Mouse (Mus musculus) cerebellum, postnatal 10 days (tissue): ENCODE measurements at regions not wholly inside any gene's neighbourhood (a gene's known extent, or its start where the extent isn't known, plus 50 kb on each side); places are given as distances from the start of the nearest gene placed in this dataset.

Source experiments
- DNase-seq, 2 experiments: peaks; one replicate each; pipeline ENCODE4 v3.0.0; 2021; ENCODE audit warnings: mixed read lengths in 2 of 2

- no peak for DNase-seq
Measured at GRCm38 (mm10) chr1:83720166-83720565, 312.2 kb upstream of the Sphkap start.

GRCm38 (mm10) chr1:83717056-83717455 lies 309.1 kb upstream of the Sphkap start:
- DNase-seq: peak; percentile 83 to 89

GRCm38 (mm10) chr1:83701696-83702404 lies 293.9 kb upstream of the Sphkap start:
- DNase-seq: no peak

- DNase-seq: peak; percentile 41 to 53
Measured at GRCm38 (mm10) chr1:83697422-83697821, 289.4 kb upstream of the Sphkap start.

GRCm38 (mm10) chr1:83685221-83685620 lies 277.2 kb upstream of the Sphkap start:
- no peak for DNase-seq

DNA sequence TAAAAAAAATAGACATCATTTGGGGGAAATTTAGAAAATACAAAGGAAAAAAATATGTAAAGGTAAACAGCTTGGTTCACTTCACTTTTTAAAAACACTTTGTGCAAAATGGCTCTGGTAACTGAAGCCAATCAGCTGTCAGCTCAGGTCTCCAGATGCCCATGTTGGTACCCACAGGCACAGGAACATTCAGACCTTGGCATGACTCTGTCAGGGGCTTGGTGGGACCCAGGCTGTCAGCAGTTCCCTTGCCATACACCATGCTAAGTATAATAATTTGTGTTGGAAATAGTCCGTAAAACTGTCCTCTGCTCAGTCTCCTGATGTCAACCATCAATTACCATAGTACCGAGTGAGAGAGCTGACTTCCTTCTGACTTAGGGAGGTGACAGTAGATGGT lies 257.3 kb upstream of the Sphkap start:
- DNase-seq: peak; percentile 51 to 62

DNA sequence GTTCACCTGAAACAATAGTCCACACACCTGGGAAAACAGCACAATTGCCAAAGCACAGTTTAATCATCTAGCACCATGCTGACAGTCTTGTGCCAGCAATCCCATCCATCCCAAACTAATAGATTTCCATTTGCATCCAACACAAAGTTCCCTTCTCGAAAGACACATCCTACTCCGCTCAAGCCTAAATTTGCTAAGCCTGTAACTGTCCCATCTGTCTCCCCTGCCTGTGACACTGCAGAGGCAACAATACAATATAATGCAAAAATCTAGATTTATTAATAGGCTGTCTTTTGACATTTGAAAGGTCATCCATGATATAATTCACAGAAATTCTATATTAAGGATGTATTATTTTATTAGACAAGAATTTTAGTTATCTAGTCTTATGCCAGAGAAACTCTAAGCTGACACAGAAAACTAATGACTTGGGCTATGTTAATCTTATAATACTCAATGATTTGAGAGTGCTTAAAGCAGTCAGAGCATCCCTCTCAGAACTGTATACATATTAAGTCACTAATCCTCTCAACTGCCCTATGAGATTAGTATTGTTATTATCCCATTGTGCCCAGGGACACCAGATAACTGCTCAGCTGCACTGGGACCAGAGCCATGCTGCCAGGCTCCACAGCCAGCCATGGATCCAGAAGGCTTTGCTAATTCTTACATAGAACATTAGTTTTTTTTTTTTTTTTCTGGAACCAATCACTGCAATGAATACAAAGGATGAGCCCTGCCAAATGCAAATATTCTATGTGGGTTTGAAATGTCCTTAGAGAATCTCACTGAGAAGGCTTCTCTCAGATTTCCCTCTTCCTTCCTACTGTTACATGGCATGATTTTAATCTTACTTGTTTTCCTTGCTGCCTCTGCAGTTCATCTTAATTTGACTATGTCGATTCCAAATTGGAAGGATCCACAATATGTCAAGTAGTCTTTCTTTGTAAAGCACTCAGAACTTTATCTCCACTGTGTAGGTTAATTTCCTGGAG lies 254.1 kb upstream of the Sphkap start:
- peak; percentile 42 to 58 for DNase-seq

DNA sequence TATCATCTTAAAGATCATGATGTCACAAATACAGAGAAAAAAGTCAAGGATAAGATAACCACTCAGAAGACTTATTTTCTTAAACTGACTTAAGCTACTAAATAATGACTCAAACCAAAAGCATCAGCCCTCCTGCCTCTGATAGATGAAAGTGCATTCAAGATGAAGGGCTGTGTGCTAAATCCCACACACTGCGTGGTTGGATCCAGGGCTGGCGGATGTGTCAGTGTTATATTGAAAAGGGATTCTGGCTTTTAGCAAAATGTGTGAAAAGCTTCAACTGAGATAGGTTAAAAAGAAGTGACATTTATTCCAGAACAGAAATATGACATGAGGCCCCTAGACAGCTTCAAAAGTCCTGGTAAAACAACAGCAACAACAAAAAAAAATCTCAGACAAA lies 245.7 kb upstream of the Sphkap start:
- DNase-seq: no peak

GRCm38 (mm10) chr1:83645606-83646005 lies 237.6 kb upstream of the Sphkap start:
- no peak for DNase-seq

- DNase-seq: peak; percentile 62 to 63
Measured at GRCm38 (mm10) chr1:83642656-83643055, 234.7 kb upstream of the Sphkap start.

DNA sequence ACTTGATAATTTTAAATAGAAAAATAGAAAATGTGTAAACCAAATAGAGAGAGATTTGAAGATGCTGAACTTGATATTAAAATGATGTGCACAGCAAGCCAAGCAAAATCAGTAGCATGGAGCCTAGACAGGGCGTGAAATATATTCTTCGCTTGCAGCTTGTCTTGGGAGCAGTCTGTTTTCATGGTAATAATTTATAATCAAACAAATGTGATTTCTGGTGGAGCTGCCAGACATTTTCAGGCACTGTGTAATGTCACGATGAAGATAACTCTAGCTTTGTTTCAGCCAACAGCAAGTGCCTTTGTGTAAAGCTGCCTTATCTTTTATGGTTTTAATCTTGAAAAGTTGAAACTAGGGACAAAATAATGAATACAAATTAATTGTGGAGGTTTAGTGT lies 228.1 kb upstream of the Sphkap start:
- DNase-seq: no peak

DNA sequence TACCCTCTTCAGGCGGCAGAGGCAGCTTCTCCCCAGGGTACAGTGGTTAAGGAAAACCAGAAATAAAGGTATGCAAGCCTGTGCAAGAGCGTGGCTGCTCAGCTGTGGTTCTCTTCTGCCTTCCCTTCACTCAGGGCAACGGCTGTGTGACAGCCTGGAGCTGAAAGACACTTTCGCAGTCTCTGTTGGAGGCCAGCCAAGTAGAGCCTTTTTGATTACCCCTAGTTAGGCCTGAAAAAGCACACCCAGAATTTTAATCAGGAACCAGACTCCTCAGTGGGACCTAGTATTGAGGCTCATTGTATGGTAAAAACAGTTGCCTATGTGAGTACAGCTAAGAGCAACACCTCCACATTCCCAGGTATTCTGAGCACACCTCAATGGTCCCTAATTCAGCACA lies 223.8 kb upstream of the Sphkap start:
- DNase-seq: peak; percentile 72

- no peak for DNase-seq
Measured at GRCm38 (mm10) chr1:83631394-83631793, 223.4 kb upstream of the Sphkap start.

DNA sequence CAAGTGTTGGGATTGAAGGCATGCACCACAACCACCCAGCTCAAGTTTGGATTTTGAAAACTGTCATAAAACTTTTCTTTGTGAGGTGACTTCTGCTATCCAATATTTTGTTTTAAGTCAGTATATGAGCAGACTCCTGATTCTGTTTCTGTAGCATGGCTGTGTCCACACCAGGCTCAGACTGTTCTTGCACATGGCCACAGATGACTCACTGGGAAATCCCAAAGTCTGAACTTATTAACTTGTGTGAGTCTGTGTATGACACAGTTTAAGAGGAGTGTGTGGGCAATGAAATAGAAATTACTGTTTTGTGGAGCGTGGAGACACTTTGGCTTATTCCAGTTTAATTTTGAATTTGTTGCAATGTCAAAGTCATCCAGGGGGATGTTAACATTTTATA lies 179.3 kb upstream of the Sphkap start:
- DNase-seq: no peak

DNA sequence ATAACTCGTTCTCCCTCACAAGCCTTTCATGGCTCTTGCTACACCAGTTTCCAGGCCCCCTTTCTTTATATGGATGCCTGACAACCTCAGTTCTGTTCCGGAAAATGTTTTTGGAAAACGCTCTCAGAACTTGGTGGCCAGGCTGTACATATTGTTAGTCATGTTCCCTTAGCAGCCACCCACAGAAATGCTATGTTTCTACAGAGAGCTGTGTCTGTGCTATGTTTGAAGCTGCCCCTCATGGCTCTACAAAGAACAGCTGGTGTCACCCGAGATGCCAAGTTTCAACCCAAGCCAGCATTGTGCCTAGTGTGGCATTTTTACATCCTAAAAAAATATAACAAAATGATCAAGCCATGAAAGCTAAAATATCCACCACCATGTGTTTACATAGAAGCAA lies 175.0 kb upstream of the Sphkap start:
- peak; percentile 39 to 43 for DNase-seq

DNA sequence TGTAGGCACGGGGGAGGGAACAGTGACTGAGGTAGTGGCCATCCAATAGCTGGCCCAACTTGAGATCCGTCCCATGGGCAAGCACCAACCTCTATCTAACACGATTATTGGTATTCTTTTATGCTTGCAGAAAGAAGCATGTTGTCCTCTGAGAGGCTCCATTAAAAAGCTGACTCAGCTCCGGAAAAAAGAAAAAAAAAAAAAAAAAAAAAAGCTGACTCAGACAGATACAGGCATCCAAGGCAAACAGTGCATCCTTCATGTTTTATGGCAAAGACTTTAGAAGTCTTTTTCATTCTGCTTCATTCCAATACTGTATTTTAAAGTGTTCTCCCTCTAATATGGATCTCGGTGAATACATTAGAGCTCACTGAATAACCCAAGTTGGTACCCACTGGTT lies 162.0 kb upstream of the Sphkap start:
- no peak for DNase-seq

DNA sequence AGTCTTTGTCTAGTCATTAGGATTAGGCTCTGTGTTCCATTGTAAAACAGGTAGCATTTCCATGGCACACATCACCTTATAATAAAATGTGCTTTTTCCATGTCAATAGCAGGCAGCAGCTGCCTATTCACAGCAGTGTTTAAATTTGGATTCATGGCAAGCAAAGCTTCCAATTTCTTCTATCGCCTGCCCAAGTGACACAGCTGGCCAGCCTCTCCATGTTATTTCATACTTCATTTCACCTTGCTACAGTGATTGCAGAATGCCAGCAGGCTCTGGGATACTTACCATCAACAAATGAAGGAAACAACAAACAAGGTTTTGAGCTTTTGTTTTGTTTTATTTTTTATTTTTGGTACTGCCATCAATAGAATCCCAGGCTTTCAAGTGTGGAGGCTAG lies 160.7 kb upstream of the Sphkap start:
- peak; percentile 50 to 51 for DNase-seq

- no peak for DNase-seq
Measured at GRCm38 (mm10) chr1:83551617-83552016, 143.6 kb upstream of the Sphkap start.

GRCm38 (mm10) chr1:83535461-83535860 lies 127.5 kb upstream of the Sphkap start:
- peak; percentile 11 to 20 for DNase-seq

DNA sequence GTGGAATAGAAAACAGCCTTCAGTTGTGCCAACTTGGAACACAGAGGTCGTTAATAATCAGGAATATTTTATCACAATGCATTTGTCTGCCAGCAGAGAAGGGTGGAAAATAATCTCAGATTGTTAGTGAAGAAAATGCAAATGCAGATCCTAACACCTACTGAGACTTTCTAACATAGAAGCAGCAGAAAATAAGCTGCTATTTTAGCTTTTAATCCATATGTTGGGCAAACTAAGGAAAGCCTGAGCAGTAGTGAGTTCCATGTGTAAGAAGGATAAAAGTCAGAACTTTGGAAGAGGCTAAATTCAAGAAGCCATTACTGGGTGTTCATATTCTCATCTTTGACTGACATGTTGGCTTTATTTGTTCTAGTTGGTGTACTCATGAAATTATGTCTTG lies 119.8 kb upstream of the Sphkap start:
- DNase-seq: no peak

DNA sequence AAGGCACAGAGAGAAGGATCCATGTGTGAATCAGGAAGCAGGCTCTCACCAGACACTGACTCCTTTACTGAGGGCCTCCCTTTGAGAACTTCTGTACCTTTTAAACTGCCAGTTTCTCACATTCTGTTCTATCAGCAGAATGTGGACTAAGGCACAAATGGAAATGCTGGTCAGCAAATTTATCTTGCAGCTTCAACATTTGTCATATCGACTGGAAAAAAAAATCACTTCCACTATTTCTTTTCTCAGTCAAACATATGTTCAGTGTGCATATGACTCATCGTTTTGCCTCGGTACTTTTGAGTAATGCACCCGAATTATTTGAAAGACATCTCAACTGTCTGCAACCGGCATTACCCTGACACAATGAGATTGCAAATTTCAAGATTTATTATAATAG lies 101.4 kb upstream of the Sphkap start:
- DNase-seq: no peak

DNA sequence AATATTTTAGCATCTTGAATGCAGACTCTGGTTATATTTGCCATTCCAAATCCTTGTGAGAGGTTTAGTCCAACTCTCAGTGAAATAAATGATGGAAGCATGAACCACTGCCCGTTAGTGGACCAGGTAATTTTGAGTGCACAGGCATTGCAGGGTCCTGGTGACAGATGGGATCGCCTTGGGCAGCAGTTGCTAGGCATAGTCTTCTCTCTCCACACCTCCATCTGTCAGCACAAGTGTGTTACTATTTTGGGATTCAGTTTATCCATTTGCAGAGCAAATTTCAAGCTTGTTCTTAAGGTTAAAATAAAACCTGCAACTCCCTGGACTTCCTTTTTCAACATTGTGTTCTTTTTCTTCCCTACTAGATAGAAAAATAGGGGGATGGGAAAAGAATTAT lies 97.4 kb upstream of the Sphkap start:
- DNase-seq: peak; percentile 84 to 89

DNA sequence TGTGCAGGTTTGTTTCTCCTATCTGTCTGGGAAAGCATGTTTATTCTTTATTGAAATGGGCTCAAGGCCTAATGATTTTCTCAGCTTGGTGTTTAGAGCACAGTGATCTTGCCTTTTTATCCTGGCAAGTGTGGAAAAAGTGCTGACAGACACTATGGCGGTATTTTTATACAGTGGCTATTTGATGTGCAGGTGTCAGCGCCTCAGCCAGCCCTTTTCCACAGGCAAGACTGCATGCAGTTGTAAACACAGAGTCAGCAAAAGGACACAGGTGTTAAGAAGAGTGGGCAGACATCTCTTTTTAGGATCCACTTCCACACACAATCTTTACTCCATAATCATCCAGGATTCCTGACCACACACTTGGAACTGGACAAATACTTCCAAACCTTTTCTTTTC lies 88.9 kb upstream of the Sphkap start:
- DNase-seq: no peak

- no peak for DNase-seq
Measured at GRCm38 (mm10) chr1:83496380-83496779, 88.4 kb upstream of the Sphkap start.
